Mouse (Mus musculus) megakaryocyte, embryonic 14.5 days (primary cell): Measurements from ENCODE around the gene H2-T23.

ENCODE experiments used
- FLI1 ChIP-seq: IDR thresholded peaks from 2 replicates; pipeline ENCODE4 v1.6.1; 2012; ENCODE audit warnings: low read length, inconsistent platforms, mixed read lengths
- GATA1 ChIP-seq: IDR thresholded peaks from 3 replicates; pipeline ENCODE4 v1.6.1; 2012; ENCODE audit warnings: mixed read lengths, low read length, inconsistent platforms, borderline replicate concordance

DNA sequence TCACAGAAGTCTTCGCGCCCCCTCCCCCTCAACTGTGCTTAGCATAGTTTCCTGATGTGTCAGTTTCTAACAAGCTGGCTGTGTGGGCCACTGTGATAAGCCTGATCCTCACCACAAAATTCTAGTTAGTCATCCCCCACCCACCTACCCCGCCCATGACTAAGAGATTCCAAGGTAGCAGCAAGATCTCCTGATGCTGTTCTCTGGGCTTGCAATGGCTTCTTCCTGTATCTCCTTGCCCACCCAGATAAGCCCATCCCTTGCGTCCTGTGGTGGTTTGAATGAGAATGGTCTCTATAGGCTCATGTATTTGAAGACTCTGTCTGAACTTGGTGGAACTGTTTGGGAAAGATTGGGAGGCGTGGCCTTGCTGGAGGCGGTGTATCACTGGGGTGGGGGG is 30.7 kb downstream of the H2-T23 start:
- TF ChIP-seq GATA1 (no peak), FLI1 (no peak)
